Mouse (Mus musculus): ENCODE measurements around the gene Atxn1.

DNA sequence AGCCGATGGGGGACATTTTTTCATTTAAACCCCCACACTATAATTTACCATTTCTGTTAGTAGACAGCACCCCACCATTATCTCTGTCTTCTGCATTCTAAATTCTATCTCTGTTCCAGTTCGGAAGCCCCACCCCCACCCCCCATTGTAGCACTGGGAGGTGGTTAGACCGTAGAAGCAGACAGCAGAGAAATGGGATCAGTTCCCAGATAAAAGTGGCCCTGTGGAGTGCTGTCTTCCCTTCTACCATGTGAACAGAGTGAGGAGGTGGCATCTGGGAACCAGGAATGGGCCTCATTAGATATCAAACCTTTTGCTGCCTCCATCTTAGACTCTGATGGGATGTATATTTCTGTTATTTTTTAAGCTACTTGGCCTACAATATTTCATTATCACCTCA, 353.3 kb downstream of the Atxn1 start:
- TF ChIP-seq CTCF (IDR thresholded peaks at IDR 0.05; ENCODE audit: insufficient read depth, low read depth, low read length) (no peak), POLR2A (IDR thresholded peaks at IDR 0.05; ENCODE audit: insufficient read depth, low read depth, low read length) (no peak)

All from olfactory bulb, adult 2 months (tissue).